Mouse (Mus musculus) heart, adult 2 months (tissue): Measurements from ENCODE around the gene Ubash3b.

ENCODE experiments used
- CTCF ChIP-seq: fragments of 200-600 bp; IDR thresholded peaks from 2 replicates; pipeline ENCODE4 v1.8.1; 2022; ENCODE audit warnings: antibody characterized with exemption, mild to moderate bottlenecking, moderate library complexity
- POLR2A ChIP-seq: fragments of 200-500 bp; IDR thresholded peaks from 2 replicates; pipeline ENCODE4 v1.6.1; 2011; ENCODE audit warnings: mild to moderate bottlenecking, low read depth, low read length, control low read depth; ENCODE audit not compliant: insufficient read depth

- TF ChIP-seq CTCF = peak; percentile 69
- TF ChIP-seq POLR2A = peak; percentile 86
Measured at GRCm38 (mm10) chr9:41207130-41208104, 45.9 kb upstream of the Ubash3b start.
